In genomic region chr5:69340919-69341801, GRCm38 (mm10) we compare ENCODE assay signal across 9 mouse cellular contexts. TPM values are rescaled to one million over a fixed set of nuclear protein-coding genes. Genes with fewer than 3 reads are reported as not detected.
A peak's percentile ranks its signal among the peaks of the same experiment; 100 is the strongest.
DNase-seq lines count a peak whose midpoint lies in the region; ATAC-seq lines count a peak whose summit lies in the region.
"Had no signal": no experiment of that assay in that cellular context is flagged by ENCODE, and none has a peak within 500 bp of the region (broad histone marks: within the 10 kb centered on the region; RNA-seq: fewer than 3 reads in every experiment).

Gene Kctd8, minus strand, starts transcription at chr5:69341679.

- H3K4me1 ChIP-seq in embryonic facial prominence, embryonic 11.5 days (ENCODE audit: control insufficient read depth, insufficient read depth, low read length) = no peaks in the 10 kb centered on the region; the same call in 1 of the 2 replicates
- peaks cover 16% of the 10 kb centered on the region for H3K4me1 ChIP-seq in limb, embryonic 10.5 days
- peaks cover 11% of the 10 kb centered on the region; the same call in 1 of the 2 replicates for H3K4me1 ChIP-seq in midbrain, embryonic 12.5 days
- H3K4me1 ChIP-seq in stomach, embryonic 15.5 days = peaks cover 11% of the 10 kb centered on the region; the same call in 1 of the 2 replicates

- ATAC-seq in embryonic facial prominence, embryonic 11.5 days (replicated peaks; ENCODE audit: insufficient number of reproducible peaks, low FRiP score, low TSS enrichment, low read depth) = peak; percentile 92
- peak; percentile 94 for ATAC-seq in midbrain, embryonic 12.5 days (ENCODE audit: low FRiP score, low read depth)
- peak; percentile 88 for ATAC-seq in stomach, embryonic 15.5 days (ENCODE audit: insufficient read depth, low FRiP score, low read depth)

- DNase-seq in gastrocnemius, adult 18-20 months (ENCODE audit: low spot score) = peak; percentile 2
- no peak for DNase-seq in gastrocnemius, adult 8-10 months (ENCODE audit: low spot score in 2 of 2)
- DNase-seq in embryonic facial prominence, embryonic 11.5 days (ENCODE audit: low spot score) = peak; percentile 84
- peak; percentile 15 to 18 for DNase-seq in heart, adult 9 months (ENCODE audit: low spot score in 2 of 2)
- peak; percentile 24 for DNase-seq in kidney, adult 9 months
- DNase-seq in limb, embryonic 10.5 days (ENCODE audit: low spot score) = peak; percentile 80

- H3K9ac ChIP-seq in embryonic facial prominence, embryonic 11.5 days (replicated peaks; ENCODE audit: low read length) = peak within 1 kb of the TSS; percentile 28
- H3K9ac ChIP-seq in midbrain, embryonic 12.5 days (replicated peaks) = peak within 1 kb of the TSS; percentile 53
- H3K9ac ChIP-seq in stomach, embryonic 15.5 days = peak within 1 kb of the TSS; percentile 44

- peak within 1 kb of the TSS; percentile 60 for H3K4me2 ChIP-seq in embryonic facial prominence, embryonic 11.5 days (ENCODE audit: low read depth, low read length)
- H3K4me2 ChIP-seq in midbrain, embryonic 12.5 days (replicated peaks) = peak within 1 kb of the TSS; percentile 88
- peak within 1 kb of the TSS; percentile 92 for H3K4me2 ChIP-seq in stomach, embryonic 15.5 days

- no peaks in the 10 kb centered on the region for H3K36me3 ChIP-seq in embryonic facial prominence, embryonic 11.5 days (replicated peaks; ENCODE audit: control insufficient read depth, insufficient read depth, low read depth, low read length)
- no peaks in the 10 kb centered on the region for H3K36me3 ChIP-seq in limb, embryonic 10.5 days
- no peaks in the 10 kb centered on the region for H3K36me3 ChIP-seq in midbrain, embryonic 12.5 days
- no peaks in the 10 kb centered on the region for H3K36me3 ChIP-seq in stomach, embryonic 15.5 days

- no peak within 1 kb of the TSS for H3K27ac ChIP-seq in embryonic facial prominence, embryonic 11.5 days (replicated peaks; ENCODE audit: low read depth, low read length)
- H3K27ac ChIP-seq in limb, embryonic 10.5 days = peak within 1 kb of the TSS; percentile 73
- peak within 1 kb of the TSS; percentile 42 for H3K27ac ChIP-seq in midbrain, embryonic 12.5 days (replicated peaks)
- peak within 1 kb of the TSS; percentile 16; the same call in 1 of the 2 replicates for H3K27ac ChIP-seq in stomach, embryonic 15.5 days
- H3K27ac ChIP-seq: macrophage had no signal

- peak within 1 kb of the TSS; percentile 39 for H3K4me3 ChIP-seq in embryonic facial prominence, embryonic 11.5 days (ENCODE audit: low read depth, low read length)
- H3K4me3 ChIP-seq in limb, embryonic 10.5 days = peak within 1 kb of the TSS; percentile 61
- peak within 1 kb of the TSS; percentile 61 for H3K4me3 ChIP-seq in midbrain, embryonic 12.5 days
- H3K4me3 ChIP-seq in stomach, embryonic 15.5 days (replicated peaks) = peak within 1 kb of the TSS; percentile 58

- under 1% methylated on average over 86 of the region's 87 CpGs for WGBS in embryonic facial prominence, embryonic 11.5 days
- WGBS in limb, embryonic 10.5 days = under 1% methylated on average over 87 of the region's 87 CpGs
- WGBS in midbrain, embryonic 12.5 days = under 1% methylated on average over 80 of the region's 87 CpGs
- WGBS in stomach, embryonic 15.5 days = under 1% methylated on average over 87 of the region's 87 CpGs

- H3K9me3 ChIP-seq in embryonic facial prominence, embryonic 11.5 days (replicated peaks; ENCODE audit: control insufficient read depth, low read length) = no peaks in the 10 kb centered on the region
- no peaks in the 10 kb centered on the region for H3K9me3 ChIP-seq in limb, embryonic 10.5 days (replicated peaks)
- H3K9me3 ChIP-seq in midbrain, embryonic 12.5 days = no peaks in the 10 kb centered on the region
- no peaks in the 10 kb centered on the region for H3K9me3 ChIP-seq in stomach, embryonic 15.5 days

- H3K27me3 ChIP-seq in embryonic facial prominence, embryonic 11.5 days (ENCODE audit: control insufficient read depth, insufficient read depth, low read length) = peaks cover 9% of the 10 kb centered on the region
- H3K27me3 ChIP-seq in limb, embryonic 10.5 days (ENCODE audit: low read depth, poor library complexity, severe bottlenecking) = peaks cover 34% of the 10 kb centered on the region
- H3K27me3 ChIP-seq in midbrain, embryonic 12.5 days = peaks cover 24% of the 10 kb centered on the region
- H3K27me3 ChIP-seq in stomach, embryonic 15.5 days (replicated peaks) = peaks cover 14% of the 10 kb centered on the region

RNA-seq across cellular contexts. Expression of gene Kctd8, which starts in this region (rescaled TPM):
- total RNA-seq in gastrocnemius, adult 18-20 months (2021) = not detected
- total RNA-seq in gastrocnemius, adult 8-10 months (2022) = not detected
- 1.3 and 1.5 TPM in 2 replicates for polyA plus RNA-seq in embryonic facial prominence, embryonic 11.5 days (2014; fragmentation: Nextera tagmentation; extraction: Ambion mirVana)
- polyA plus RNA-seq in limb, embryonic 10.5 days (2016; fragmentation: Nextera tagmentation; extraction: Ambion mirVana) = 0.55 and 2.1 TPM in 2 replicates
- polyA plus RNA-seq in midbrain, embryonic 12.5 days (2016; fragmentation: Nextera tagmentation; extraction: Ambion mirVana) = 4.9 and 5.7 TPM in 2 replicates
- polyA plus RNA-seq in stomach, embryonic 15.5 days (2015; fragmentation: Nextera tagmentation; extraction: Ambion mirVana) = 2.8 and 3.2 TPM in 2 replicates
- polyA plus RNA-seq: macrophage had no signal

Comparison
In these comparisons a context has a peak if more than half of its experiments do, and no peak if none do; other contexts are left out.
1. Peak in DNase-seq in gastrocnemius, adult 18-20 months; RNA of the gene not detected or under 1 TPM.
2. DNase-seq: peak in embryonic facial prominence, embryonic 11.5 days (single experiment), heart, adult 9 months (2 of 2), kidney, adult 9 months (single experiment) and limb, embryonic 10.5 days (single experiment); none in gastrocnemius, adult 8-10 months (0 of 2).
3. Peak in every context shown above with its lines, with median percentiles within 50 percentile points of each other: ATAC-seq, H3K4me2 ChIP-seq, H3K4me3 ChIP-seq and H3K9ac ChIP-seq.